Mouse (Mus musculus) megakaryocyte progenitor cell, adult 5-6 weeks (primary cell): ENCODE results near the gene Smc1a. TPM values are rescaled to one million over a fixed set of nuclear protein-coding genes. Genes with fewer than 3 reads are reported as not detected.

ENCODE experiments used
- total RNA-seq, 2 experiments: library from RNA; stranded (forward) in 1 of 2; stranded (reverse) in 1 of 2; fragments of 157-497, 149-512 nt in 1 of 2; fragments of 200-1000 nt in 1 of 2; gene quantifications; 2 replicates each; pipeline versions ENCODE4 v1.2.3 to v1.2.4; 2015 to 2017

Smc1a gene
- total RNA-seq, 2 experiments from 2014 or later, result 121 to 264 TPM

Other genes starting within 250 kb of the Smc1a start
- 158 and 213 TPM in 2 replicates for gene Huwe1, start 215.6 kb upstream of the Smc1a start, total RNA-seq (2015)
- 89.5 and 118 TPM in 2 replicates for gene Huwe1, start 215.6 kb upstream of the Smc1a start, total RNA-seq (2017)
- 110 and 139 TPM in 2 replicates for gene Hsd17b10, start 14.6 kb upstream of the Smc1a start, total RNA-seq (2015)
- gene Hsd17b10, start 14.6 kb upstream of the Smc1a start, total RNA-seq (2017), result 76.0 and 85.4 TPM in 2 replicates
- 1.6 and 2.9 TPM in 2 replicates for gene Ribc1, start 133 bp upstream of the Smc1a start, total RNA-seq (2015)
- 3.0 and 3.3 TPM in 2 replicates for gene Ribc1, start 133 bp upstream of the Smc1a start, total RNA-seq (2017)
- gene Iqsec2, start 127.8 kb downstream of the Smc1a start, total RNA-seq (2015), result 2.4 and 5.8 TPM in 2 replicates
- gene Iqsec2, start 127.8 kb downstream of the Smc1a start, total RNA-seq (2017), result 0.92 and 1.3 TPM in 2 replicates
- gene Kdm5c, start 216.6 kb downstream of the Smc1a start, total RNA-seq (2015), result 22.4 and 26.4 TPM in 2 replicates
- gene Kdm5c, start 216.6 kb downstream of the Smc1a start, total RNA-seq (2017), result 38.4 and 41.0 TPM in 2 replicates